Mouse (Mus musculus) T-cell, adult 2 months (primary cell): ENCODE data around the gene Nol4l.

ENCODE experiments used
- DNase-seq: peaks from one replicate; pipeline ENCODE4 v3.0.0; 2022; ENCODE audit warnings: low spot score

The Nol4l gene

DNA sequence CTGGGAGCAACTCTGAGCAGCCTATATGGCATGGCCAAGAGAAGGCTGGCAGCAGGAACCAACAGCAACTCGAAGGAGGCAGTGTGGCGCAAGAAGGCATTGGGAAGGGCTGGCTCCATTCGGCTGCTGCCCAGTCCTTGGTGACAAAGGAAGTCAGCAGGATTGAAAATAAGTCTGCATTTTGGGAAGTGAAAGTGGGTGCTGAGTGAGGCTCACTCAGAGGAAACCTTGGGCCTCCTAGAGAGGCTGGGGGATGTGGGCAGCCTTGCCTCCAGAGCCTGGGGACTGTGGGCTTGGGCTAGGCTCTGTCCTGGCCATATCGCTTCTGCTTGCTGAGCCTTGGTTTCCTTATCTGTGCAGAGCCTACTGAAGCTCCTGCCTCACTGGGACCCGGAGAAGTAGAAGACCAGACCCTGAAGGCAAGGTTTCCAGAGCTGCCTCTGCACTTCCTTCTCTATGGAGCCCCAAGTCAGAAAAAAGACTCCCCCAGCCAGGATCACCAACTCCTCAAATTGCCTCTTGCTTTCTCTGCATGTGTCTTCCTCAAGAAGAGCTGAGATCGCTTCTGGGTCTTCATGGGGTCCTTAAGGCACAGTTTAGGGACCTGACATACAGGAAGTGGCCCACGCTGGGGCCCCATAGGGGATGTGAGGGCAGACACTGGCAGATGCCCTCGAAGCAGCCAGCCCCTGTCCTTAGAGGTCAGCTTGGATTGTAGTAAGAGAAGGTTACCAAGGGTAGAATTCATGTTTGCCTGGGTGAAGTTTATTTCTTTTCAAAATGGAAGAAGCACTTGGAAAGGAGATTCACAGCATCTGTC, 14.3 kb upstream of the Nol4l start:
- no peak for DNase-seq

DNA sequence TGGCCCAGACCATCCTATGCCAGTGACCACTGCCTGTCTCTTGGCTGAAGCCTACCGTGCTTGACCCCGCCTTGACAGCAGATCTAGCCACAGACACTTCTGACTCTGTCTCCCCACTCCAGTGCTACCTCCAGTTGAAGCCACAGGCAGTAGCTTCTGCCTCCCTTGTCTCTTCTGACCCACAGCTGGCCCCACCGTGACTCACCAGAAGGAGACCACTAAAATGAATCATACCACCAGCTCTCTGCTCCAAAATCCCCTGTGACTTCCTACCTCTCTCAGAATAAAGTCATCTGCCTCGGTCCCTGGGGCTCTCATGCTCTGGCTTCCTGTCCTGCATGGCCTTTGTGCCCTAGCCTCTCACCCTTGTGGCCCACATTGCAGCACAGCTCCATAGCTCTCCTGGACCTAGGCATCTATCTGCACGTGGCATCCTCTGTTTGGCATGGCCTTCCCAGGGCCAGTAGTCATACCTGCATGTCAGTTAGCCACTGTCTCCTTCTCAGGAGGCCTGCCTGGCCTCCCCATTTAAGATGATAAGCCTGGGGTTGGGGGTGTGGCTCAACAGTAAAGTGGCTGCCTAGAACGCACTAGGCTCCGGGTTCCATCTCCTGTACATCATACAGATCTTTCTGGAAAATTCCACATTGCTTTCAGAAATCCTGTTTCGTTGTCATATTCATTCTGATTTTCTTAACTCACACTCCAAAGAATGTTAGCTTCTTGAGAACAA, 13.3 kb upstream of the Nol4l start:
- DNase-seq: no peak

DNA sequence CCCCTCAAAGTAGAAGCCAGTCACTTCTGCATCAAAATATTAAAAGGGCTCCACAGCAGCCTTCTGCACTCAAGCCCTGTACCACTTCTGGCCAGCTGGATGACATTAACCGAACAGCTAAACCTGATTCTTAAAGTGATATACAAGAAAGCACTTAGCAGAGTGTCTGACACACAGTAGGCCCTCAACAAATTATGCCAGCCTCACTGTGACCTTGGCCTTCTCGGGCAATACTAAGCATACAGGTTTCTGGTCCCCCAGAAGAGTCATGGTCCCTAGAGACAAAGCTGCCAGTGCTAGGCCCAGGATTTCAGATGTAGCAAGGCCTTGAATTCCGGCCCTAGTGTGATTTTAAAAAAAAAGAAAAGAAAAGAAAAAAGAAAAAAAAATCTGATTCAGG, 9.1 kb upstream of the Nol4l start:
- no peak for DNase-seq

DNA sequence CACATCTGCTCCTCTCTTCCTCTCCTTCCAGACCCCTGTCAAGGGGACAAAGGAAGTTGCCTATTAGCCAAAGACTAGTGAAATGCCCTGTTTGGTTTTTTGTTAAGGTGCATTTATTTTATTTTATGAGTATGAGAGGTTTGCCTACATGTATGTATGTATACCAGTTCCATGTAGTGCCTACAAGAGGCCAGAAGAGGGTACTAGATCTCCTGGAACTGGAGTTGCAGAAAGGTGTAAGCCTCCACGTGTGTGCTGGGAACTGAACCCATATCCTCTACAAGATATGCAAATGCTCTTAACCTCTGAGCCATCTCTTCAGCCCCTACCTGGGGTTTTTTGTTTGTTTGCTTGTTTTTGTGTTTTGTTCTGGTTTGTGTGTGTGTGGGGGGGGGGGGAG, 4.2 kb upstream of the Nol4l start:
- DNase-seq: no peak

DNA sequence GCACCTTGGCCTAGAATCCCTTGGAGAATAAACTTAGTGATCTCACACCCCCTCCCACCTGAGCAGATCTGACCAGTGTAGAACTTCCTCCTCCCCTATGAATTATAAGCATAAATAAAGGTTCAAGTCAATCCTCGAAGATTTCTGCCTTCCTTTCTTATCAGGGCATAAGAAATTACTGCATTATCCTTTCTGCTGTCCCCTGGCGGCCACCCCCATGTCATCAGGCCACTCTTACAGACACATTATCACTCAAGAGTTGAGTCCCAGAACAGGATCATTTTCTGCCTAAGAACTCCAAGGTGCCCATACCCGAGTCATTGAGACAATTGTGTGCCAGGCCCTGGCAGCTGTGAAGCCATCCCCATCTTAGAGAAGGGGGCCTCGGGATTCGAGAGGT, 1.2 kb upstream of the Nol4l start:
- no peak for DNase-seq

DNA sequence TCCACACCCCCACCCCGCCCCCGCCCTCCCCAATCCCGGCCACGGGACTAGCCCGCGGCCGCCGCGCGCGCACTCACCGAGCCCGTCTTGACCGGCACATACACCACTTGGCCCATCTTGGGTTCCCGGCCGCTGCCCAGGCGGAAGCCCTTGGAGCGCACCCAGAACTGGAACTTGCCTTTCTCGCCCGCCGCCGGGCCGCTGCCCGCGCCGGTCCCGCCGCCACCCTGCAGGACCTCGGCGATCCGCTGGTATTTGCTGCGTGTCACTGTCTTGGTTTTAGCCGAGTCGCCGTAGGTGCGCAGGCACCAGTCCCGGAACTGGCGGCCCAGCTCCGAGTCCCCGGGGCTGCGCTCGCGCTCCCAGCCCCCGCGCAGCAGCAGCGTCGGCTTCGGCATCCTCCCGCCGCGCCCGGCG, 398 bp downstream of the Nol4l start:
- peak; percentile 30 for DNase-seq

DNA sequence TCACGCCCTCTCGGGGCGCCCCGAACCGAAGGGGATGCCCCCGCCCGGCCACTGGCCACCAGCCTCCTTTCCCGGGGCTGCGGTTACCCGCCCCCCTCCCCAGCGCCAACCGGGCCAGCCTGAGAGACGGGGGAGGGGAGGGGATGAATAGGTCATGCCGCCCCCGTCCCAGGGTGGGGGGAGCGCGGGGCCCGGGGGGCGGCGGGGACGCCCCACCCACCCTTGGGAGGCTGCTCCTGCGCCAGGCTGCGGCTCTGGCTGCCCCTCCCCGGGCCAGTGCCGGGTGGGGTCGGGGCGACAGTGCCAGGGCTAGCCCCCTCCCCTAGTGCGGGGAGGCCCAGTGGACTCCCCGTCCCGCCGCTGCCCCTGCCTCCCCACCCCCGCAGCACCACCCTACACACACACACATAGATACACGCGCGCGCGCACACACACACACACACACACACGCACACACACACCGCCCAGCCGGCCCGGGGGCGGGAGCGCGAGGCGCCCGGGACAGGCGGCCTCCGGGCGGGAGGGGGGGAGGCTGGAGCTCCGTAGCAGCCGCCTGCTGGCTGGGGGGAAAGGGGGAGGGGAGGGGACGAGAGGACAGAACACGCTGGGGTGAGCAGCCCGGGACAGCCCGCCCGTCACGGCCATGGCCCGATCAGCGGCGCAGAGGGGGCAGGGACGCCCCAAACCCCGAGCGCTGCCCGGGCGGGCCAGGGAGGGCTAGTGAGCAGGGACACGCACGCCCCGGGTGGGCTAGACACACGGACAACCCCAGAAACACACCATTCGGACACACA, 1.0 kb downstream of the Nol4l start:
- peak; percentile 13 for DNase-seq

DNA sequence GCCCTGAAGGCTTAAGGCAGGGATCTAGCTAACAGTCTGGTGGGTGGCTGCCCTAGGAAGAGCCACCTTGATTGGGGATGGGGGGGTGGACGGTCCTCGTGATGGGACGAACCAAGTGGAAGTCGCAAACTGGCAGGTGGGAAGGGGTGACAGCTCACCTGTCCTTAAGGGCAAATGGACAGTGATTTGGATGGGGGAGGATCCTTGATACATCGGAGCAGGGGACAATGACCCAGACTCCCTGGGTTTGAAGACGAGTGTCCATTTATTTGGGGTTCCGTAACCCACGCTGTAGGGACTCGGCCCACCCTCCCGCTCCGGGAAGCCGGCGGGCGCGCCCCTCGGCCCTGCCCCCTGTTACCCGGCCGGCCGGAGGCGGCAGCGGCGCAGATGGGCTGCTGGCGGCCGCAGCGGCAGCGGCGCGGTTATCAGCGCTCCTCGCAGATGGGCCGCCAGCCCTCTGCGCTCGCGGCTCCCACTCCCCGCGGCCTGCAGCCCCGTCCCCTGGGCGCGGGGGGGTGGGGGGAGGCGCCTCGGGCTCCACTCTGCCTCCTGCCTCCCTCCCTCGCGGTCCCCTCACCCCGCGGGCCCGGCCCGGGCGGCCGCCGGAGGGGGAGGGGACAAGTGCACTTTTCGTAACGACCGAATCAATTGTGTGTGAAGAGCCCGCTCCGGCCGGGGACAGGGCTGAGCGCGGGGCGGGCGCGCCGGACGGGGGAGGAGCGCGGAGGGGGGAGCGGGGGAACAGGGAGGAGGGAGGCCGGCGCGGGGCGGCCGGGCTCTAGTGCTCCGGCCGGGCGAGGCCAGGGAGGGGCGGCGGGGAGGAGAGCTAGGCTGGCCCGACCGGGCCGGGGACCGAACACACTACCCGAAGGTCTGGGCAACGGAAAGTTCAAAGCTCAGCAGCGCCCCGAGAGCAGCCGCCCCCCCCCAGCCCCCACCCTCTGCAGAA, 1.9 kb downstream of the Nol4l start:
- DNase-seq: no peak

DNA sequence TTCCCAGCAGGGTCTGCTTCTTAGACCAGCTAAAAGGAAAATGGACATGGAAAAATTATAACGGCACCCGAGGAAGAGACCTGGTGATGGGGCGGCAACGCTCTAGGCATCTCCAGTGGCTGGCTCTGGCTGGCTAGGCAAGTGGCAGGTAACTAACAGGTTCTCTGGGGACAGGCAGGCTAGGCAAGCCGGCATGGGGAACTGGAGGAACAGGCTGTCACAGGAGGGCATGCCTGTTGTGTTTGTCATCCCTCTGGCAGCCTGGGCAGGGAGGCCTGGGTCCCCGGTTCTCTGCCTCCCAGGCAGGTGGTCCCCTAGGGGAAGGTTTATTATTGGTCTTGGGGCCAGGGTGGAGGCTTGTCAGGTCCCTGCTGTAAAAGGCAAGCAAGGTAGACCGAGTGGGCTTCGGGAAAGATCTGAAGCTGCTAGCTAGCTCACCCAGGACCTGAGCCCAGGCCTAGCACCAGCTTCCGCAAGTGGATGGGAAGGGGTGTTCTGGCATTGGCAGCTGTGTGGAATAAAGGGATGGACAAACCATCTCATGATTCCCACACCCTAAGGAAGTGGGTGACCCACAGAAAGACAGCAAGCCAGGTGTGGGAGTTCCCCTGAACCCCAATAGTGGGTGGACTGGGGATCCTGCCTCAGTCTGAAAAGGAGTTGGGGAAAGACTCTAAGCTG, 2.8 kb downstream of the Nol4l start:
- no peak for DNase-seq

DNA sequence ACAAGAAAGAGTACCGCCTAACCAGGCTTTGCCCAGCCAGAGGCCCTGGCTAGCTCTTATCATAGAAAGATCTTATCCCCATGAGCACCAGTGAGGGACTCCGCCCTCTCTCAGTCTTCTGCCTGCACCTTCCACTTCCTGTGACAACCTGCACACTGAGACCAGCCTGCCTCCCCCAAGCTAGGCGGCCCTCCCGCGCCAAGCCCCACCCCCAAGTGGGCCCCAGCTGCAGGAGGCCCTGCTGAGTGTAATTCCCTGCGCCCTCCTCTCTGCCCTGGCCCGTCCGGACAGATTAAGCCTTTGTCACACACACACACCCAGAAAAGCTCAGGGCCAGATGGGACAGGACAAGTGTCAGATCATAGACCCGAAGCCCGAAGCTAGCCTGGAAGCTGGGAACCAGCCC, 3.9 kb downstream of the Nol4l start:
- peak; percentile 67 for DNase-seq

DNA sequence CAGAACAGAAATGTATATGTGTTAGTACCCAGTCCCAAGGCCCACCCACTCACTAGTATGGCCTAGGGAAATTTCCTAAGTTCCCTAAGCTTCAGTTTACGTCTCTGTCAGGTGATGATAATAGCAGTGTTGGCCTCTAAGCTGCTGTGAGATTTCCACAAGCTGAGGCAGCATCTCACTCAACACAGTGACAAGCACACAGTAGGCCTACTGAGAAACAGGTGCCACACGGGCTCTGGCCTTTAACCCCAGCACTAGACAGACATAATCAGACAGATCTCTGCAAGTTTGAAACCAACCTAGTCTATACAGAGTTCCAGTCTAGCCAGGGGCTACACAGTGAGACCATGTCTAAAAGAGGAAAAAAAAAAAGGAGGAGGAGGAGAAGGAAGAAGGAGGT, 5.0 kb downstream of the Nol4l start:
- DNase-seq: no peak

DNA sequence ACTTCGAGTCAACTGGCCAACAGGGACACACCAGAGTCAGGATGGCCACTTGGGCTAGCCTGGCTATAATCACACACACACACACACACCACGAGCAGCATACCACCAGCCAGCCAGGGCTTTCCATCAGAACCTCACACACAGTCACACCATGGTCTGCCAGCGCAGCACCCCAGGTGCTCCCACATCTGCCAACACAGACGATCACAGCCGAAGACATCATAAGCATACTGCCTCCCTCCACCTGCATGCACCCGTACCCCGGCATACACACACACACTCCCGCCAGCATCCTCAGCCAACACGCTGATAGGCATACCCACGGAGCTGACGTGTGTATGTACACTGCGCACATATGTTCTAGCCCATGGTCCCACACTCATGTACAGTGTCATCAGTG, 6.1 kb downstream of the Nol4l start:
- DNase-seq: no peak

DNA sequence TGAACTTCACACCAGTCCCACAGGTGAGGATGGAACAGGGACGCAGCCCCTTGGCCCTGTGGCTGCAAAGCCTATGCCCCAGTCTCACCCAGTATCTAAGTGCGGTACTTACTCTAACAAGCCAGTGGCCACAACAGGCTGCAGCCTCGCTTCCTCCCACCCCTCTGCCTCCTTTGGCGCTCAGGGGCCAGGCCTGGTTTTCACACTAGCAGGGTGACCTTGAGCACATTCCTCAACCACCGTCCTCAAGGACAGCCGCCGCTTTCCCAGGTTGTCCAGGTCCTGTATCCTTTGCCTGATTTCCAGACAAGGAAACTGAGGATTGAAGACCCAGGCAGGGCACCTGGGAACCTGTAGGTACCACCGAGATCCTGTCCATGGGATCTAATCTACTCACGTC, 6.6 kb downstream of the Nol4l start:
- no peak for DNase-seq

DNA sequence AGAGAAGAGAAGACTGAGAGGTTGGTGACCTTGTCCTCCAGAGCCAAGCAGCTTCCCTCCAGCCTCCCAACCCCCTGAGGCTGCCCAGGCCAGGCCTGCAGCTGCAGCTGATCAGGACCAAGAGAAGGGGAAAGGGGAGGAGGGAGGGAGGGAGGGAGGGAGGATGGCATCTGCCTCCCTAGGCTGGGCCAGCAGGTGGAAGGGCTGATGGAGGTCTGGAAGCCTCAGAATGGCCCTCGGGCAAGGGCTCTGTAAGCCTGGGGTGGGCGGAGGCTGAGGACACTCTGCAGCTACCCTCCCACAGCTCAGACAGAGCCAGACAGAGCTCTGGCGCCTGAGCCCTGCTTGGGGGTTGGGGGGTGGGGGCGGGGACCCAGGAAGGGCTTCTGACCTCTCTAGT, 7.5 kb downstream of the Nol4l start:
- no peak for DNase-seq

DNA sequence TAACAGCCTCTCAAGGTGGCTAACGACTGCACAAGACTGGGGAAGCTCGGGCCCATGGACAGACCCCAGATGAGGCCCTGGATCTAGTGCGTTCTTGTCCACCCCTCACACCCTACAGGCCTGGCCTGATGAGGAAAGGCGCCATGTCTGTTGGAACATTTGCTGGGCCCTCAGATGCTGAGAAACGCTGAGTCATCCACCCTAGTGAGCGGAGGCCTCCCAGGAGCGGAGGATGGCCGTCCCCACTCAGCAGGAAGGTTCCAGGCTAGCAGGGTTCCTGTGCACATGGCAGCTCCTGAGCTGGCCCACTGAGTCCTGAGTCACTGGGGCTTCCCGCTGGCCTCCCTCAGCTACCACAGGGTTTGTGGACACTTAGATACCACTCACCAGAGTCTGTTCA, 9.7 kb downstream of the Nol4l start:
- no peak for DNase-seq

DNA sequence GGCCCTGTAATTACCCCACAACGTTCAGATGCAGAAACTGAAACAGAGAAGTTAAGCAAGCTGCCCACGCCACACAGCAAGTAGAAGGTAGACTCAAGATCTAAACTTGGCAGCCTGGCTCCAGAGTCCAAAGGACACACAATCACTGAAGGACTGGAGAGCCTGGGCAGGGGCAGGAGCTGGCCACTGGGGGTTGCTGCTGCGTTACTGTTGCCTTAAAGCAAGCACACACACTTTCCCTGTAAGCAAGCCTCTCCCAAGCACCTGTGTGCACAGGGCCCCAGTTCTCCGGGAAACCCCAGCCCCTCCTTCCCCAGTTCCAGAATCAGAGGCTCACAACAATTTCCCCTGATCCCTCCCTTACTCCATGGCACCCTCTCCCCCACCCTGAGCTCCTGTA, 12.8 kb downstream of the Nol4l start:
- no peak for DNase-seq

DNA sequence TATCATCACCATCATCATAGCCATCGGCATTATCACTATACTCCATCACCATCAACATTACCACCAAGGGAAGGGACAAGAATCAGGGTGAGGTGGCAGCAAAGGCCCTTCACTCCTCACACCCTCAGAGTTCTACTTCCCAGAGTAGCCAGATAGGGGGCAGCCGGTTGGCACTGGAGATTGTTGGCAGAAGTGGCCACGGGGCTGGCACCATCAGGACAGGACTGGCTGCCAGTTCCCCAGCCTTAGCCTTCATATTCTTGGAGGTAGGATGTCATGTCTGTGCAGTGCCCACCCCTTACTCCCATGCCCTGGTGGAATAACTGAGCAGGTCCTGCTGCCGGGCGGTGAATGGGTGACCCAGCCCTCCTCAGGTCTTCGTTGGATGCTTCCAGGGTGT, 14.2 kb downstream of the Nol4l start:
- no peak for DNase-seq

DNA sequence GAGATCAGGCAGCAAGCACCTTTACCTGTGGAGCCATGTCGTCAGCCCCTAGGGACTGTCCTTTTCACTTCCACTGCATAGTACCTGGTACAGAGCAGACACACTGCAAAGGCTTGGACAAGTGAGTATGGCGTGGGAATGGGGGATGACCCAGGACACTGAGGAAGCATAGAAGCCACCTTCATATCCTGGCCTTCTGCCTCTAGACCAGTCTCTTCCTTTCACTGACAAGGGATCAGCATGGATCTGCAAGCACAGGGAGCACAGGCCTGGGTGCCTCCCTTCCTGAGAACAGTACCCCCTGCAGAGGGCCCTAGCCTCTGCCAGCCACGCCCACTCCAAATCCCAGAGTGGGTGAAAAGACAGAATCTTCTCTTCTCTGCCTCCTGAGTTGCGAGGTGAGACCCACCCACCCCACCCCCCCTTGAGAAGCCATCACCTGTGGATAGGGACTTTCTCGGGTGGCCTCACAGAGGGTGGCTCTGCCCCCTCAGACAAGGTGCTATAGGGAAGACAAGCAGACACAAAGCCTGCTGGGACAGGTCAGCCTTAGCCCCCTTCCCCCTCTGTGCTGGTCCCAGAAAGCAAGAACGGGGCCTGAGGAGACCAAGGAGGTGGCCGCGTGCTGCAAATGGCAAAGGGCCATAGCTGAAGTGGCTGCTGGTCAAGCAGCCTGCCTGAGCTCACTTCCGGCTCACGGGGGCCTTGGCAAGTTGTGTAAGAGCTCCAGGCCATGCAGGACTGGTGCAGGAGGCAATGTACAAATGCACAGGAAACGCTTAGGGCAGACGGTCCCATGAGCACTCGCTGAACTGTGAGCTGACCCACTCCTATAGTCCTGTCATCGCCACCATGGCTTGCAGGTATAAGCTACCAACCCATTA, 15.0 kb downstream of the Nol4l start:
- DNase-seq: no peak

DNA sequence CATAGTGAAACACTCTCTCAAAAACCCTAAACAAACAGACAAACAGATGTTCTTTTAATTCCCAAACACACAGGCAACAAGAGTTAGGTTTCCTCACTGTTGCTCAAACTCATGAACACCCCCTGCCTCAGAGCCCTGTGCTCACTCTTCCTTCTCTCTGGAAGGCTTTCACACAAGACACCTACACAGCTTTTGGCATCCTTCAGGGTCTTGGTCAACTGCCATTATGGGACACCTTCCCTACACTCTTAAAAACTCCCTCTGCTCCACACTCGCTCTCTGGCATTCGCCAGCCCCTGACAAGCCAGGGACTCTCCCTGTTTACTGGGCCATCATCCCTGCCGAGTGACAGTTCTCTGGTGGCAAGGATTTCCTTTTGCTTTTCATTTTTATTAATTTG, 15.8 kb downstream of the Nol4l start:
- no peak for DNase-seq
